Mouse (Mus musculus): Measurements from ENCODE around the gene Tulp2. TPM values are rescaled to one million over a fixed set of nuclear protein-coding genes. Genes with fewer than 3 reads are reported as not detected.

Gene Tulp2
- total RNA-seq, 2 experiments from 2014 or later: 0.17 to 0.36 TPM

Small RNA genes lying within 50 kb of the gene (microRNA-seq; reads per million reads assigned to microRNA genes)
- gene Gm22133: not detected

Other genes with a start within 250 kb of the Tulp2 start
- 1 to 10 TPM; 3.7 to 4.8 TPM for gene Cd37, start 242.8 kb upstream of the Tulp2 start, total RNA-seq (2021)
- gene Slc6a16, start 240.8 kb upstream of the Tulp2 start, total RNA-seq (2021): not detected
- not detected for gene Slc6a21, start 204.4 kb upstream of the Tulp2 start, total RNA-seq (2021)
- gene Trpm4, start 148.1 kb upstream of the Tulp2 start, total RNA-seq (2021): 10 to 100 TPM; 42.7 to 53.4 TPM
- 100 to 1,000 TPM; 523 to 551 TPM for gene Hrc, start 146.6 kb upstream of the Tulp2 start, total RNA-seq (2021)
- gene Ppfia3, start 114.9 kb upstream of the Tulp2 start, total RNA-seq (2021): 1 to 10 TPM; 1.9 to 2.4 TPM
- gene Lin7b, start 111.3 kb upstream of the Tulp2 start, total RNA-seq (2021): 1 to 10 TPM in 1 of 2 experiments, under 1 TPM in 1; 0.86 to 1.1 TPM
- 100 to 1,000 TPM; 215 to 251 TPM for gene Snrnp70, start 86.1 kb upstream of the Tulp2 start, total RNA-seq (2021)
- 10 to 100 TPM; 11.4 to 12.8 TPM for gene Kcna7, start 76.2 kb upstream of the Tulp2 start, total RNA-seq (2021)
- under 1 TPM; 0.61 to 0.98 TPM for gene Ntf5, start 68.2 kb upstream of the Tulp2 start, total RNA-seq (2021)
- gene Lhb, start 61.1 kb upstream of the Tulp2 start, total RNA-seq (2021): not detected
- gene Gys1, start 47.0 kb upstream of the Tulp2 start, total RNA-seq (2021): 100 to 1,000 TPM; 114 to 133 TPM
- gene Ruvbl2, start 43.8 kb upstream of the Tulp2 start, total RNA-seq (2021): 10 to 100 TPM; 41.4 to 41.8 TPM
- 100 to 1,000 TPM; 339 to 373 TPM for gene Ftl1, start 22.0 kb upstream of the Tulp2 start, total RNA-seq (2021)
- gene Bax, start 15.0 kb upstream of the Tulp2 start, total RNA-seq (2021): 10 to 100 TPM; 39.3 to 43.8 TPM
- 1 to 10 TPM; 3.8 to 5.4 TPM for gene Gm45808, start 4.9 kb downstream of the Tulp2 start, total RNA-seq (2021)
- 1 to 10 TPM; 8.3 TPM for gene Dhdh, start 6.9 kb downstream of the Tulp2 start, total RNA-seq (2021)
- 100 to 1,000 TPM; 182 to 199 TPM for gene Nucb1, start 28.5 kb downstream of the Tulp2 start, total RNA-seq (2021)
- 10 to 100 TPM; 22.7 to 23.5 TPM for gene Ppp1r15a, start 44.4 kb downstream of the Tulp2 start, total RNA-seq (2021)
- 10 to 100 TPM; 17.1 to 20.3 TPM for gene Plekha4, start 44.5 kb downstream of the Tulp2 start, total RNA-seq (2021)
- under 1 TPM; 0.61 to 0.80 TPM for gene Hsd17b14, start 73.0 kb downstream of the Tulp2 start, total RNA-seq (2021)
- 10 to 100 TPM; 32.2 to 36.3 TPM for gene Bcat2, start 88.3 kb downstream of the Tulp2 start, total RNA-seq (2021)
- not detected for gene Fgf21, start 133.6 kb downstream of the Tulp2 start, total RNA-seq (2021)
- not detected for gene Fut1, start 135.4 kb downstream of the Tulp2 start, total RNA-seq (2021)
- under 1 TPM; 0.34 to 0.36 TPM for gene Izumo1, start 139.9 kb downstream of the Tulp2 start, total RNA-seq (2021)
- 10 to 100 TPM; 23.0 to 25.6 TPM for gene Rasip1, start 145.6 kb downstream of the Tulp2 start, total RNA-seq (2021)
- 100 to 1,000 TPM; 170 to 187 TPM for gene Mamstr, start 158.1 kb downstream of the Tulp2 start, total RNA-seq (2021)
- not detected for gene Fut2, start 184.5 kb downstream of the Tulp2 start, total RNA-seq (2021)
- 1 to 10 TPM in 1 of 2 experiments, under 1 TPM in 1; 0.88 to 1.3 TPM for gene Ntn5, start 202.1 kb downstream of the Tulp2 start, total RNA-seq (2021)
- under 1 TPM; 0.23 to 0.39 TPM for gene Sec1, start 212.5 kb downstream of the Tulp2 start, total RNA-seq (2021)
- gene Car11, start 218.0 kb downstream of the Tulp2 start, total RNA-seq (2021): 1 to 10 TPM; 4.6 to 4.9 TPM
- 10 to 100 TPM; 22.1 to 26.9 TPM for gene Dbp, start 223.2 kb downstream of the Tulp2 start, total RNA-seq (2021)
- gene Rpl18, start 233.6 kb downstream of the Tulp2 start, total RNA-seq (2021): 1,000 to 10,000 TPM in 1 of 2 experiments, 100 to 1,000 TPM in 1; 1,000 to 1,132 TPM
- 10 to 100 TPM; 17.4 to 17.9 TPM for gene Sphk2, start 236.1 kb downstream of the Tulp2 start, total RNA-seq (2021)
- under 1 TPM; 0.34 to 0.52 TPM for gene Fam83e, start 239.3 kb downstream of the Tulp2 start, total RNA-seq (2021)
- gene Spaca4, start 243.9 kb downstream of the Tulp2 start, total RNA-seq (2021): not detected